Mouse (Mus musculus) kidney, adult 2 months (tissue): ENCODE data around the gene Crb1.

ENCODE experiments used
- CTCF ChIP-seq: fragments of 200-500 bp; conservative IDR thresholded peaks from 2 replicates; pipeline ENCODE4 v1.5.1; 2011; ENCODE audit warnings: low read depth, mild to moderate bottlenecking, control low read depth, low read length, moderate library complexity, mixed read lengths; ENCODE audit not compliant: insufficient read depth, insufficient read length
- POLR2A ChIP-seq: fragments of 200-500 bp; IDR thresholded peaks from one replicate; pipeline ENCODE4 v1.6.1; 2011; ENCODE audit warnings: low read depth, low read length, control low read depth

DNA sequence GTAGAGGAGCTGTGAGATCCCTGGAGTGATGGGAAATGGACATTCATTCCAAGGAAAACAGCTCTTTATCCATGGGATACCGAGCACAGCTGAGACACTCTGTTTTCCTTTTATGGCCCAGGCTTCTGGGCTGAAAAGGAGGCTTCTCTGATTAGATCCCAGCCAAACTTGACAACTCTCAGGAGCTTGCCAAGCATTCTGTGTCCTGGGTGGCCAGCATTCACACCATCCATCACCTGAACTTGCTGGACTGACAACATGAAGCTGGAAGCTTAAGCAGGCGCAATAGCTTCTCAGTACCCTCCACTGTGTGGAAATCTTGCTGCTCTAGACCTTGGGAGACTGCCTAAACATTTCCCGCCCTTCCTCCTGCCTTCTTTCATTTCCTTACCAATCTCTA lies 144.3 kb downstream of the Crb1 start:
- no peak for TF ChIP-seq CTCF
- no peak for TF ChIP-seq POLR2A
